Mouse (Mus musculus) lung, postnatal 14 days (tissue): ENCODE measurements at regions not wholly inside any gene's neighbourhood (a gene's known extent, or its start where the extent isn't known, plus 50 kb on each side); places are given as distances from the start of the nearest gene placed in this dataset.
"Not testable (repeated sequence)": the region's sequence is repeated elsewhere in the genome, so short reads cannot be mapped to it uniquely, and the experiment has no call there.

Experiments used
- DNase-seq: peaks from one replicate; pipeline ENCODE4 v3.0.0; 2021

GRCm38 (mm10) chr6:84310635-84311241 is 283.0 kb downstream of the Cyp26b1 start:
- peak; percentile 60 for DNase-seq

DNA sequence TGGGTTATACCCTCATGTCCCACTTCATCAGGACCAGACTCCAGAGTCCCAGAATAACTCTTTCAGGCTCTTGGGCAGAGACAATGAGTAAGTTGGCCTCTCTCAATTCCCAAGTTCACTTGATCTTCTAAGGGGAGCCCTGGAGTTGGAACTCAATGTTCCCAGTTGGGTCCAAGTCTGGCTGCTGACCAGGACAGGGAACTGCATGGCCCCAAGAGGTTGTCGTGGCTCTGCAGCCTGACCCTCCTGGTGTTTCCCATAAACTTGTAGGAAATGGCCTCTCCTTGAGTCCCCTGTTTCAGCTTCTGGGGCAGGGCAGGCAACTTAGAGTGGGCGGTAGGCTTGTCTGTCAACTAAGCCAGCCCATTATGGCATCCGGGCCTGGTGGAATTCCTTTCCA is 286.2 kb downstream of the Cyp26b1 start:
- no peak for DNase-seq

GRCm38 (mm10) chr6:84306585-84306984 is 287.1 kb downstream of the Cyp26b1 start:
- DNase-seq = no peak

- no peak for DNase-seq
Measured at GRCm38 (mm10) chr6:84305093-84305492, 288.6 kb downstream of the Cyp26b1 start.

GRCm38 (mm10) chr6:84302916-84303315 is 290.8 kb downstream of the Cyp26b1 start:
- DNase-seq = not testable (repeated sequence)

GRCm38 (mm10) chr6:84299936-84300335 is 291.5 kb downstream of the Dysf start:
- DNase-seq = no peak

DNA sequence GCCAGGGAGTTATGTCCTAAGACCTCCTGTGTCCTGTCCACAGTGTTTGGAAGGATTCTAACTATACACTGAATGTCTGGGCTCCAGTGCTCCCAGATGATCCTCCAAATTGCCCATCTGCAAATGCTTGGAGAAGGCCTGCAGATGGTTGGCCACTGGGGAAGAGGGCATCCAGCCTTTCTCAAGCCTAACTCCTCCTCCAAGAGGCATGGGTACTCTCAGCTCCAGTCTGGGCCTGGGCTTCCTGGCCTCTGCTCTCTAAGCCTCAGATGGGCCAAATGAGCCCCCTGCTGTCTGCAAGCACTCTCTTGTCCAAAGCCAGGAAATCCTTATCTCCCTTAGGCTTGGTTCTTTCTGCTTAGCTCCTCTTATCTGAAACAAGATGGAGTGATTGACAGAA is 290.8 kb downstream of the Dysf start:
- no peak for DNase-seq

DNA sequence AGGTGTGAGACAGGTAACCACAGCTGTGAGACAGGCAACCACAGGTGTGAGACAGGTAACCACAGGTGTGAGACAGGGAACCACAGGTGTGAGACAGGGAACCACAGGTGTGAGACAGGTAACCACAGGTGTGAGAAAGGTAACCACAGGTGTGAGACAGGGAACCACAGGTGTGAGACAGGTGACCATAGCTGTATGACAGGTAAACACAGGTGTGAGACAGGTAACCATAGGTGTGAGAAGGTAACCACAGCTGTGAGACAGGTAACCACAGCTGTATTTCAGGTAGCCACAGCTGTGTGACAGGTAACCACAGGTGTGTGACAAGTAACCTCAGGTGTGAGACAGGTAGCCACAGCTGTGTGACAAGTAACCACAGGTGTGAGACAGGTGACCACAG is 265.5 kb downstream of the Dysf start:
- DNase-seq = not testable (repeated sequence)

DNA sequence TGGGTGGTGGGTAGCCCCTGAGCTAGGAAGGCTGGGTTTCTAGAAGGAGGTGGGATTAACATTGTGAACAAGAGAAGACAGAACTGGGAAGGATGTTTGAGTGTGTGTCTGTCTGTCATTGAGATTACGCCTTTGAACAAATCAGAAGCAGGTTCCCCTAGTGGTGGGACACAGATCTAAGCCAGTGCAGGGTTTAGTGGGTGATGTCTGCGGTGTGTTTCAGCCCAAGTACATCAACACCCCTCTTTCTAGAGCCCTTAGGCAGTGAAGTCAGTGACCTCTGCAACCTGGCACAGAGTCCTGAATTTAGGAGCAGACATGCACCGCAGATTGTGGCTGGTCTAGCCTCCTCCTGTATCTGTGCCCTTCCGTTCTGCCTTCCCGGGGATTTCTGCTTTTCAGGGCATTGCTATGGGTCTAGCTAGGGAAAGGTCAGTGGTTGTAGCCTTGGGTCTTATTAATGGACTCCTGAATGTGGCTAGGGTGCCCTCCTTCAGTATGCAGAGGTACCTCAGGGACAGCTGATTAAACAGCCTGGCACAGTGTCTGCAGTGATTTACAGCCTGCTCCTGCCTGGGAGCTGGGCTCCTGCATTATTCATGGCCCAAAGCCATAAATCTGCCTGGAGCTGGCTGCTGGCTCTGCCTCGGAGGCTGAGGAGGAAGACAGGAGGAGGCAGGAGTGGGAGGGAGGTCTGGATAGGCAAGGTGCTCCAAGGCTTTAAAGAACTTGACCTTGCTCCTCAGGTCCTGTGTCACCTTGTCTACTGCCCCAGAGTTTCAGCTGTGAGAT is 264.3 kb downstream of the Dysf start:
- no peak for DNase-seq

DNA sequence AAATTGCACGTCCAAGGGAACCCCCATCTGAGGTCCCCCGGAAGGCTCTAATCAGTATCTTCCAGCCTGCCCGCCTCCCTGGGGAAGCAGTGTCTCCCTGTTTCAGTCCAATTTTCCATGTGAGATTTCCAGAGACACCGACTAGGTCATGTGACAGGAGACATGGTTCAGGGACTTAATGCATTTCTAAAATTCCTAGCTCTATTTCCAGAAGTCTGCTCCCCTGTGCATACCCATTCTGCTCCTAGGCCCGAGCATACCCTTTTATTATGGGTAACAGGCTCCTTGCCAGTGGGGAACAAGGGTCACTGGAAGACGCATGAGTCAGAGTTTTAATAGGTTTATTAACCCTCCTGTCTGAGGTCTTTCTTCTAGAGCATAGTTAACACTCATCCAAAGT is 263.6 kb downstream of the Dysf start:
- DNase-seq = no peak

DNA sequence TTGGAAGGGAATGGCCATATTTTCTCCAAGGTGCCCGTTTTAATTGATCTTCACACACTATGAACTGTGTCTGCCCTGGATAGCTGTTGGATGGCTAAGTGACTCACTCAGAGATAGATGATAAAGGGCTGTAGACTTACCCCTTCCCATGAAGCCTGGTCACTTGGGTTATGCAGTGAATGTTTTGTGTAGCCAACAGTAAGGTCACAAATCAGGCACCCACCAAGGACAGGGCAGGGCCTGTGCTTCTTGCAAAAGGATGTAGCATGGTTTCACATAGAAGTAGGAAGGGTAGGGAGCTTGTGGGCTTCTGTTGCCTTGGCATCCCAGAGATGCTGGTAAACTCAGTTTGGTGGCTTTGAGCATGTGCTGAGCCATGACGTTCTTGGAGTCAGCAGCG is 263.1 kb downstream of the Dysf start:
- no peak for DNase-seq

GRCm38 (mm10) chr6:84270518-84271165 is 262.3 kb downstream of the Dysf start:
- DNase-seq = peak; percentile 47

DNA sequence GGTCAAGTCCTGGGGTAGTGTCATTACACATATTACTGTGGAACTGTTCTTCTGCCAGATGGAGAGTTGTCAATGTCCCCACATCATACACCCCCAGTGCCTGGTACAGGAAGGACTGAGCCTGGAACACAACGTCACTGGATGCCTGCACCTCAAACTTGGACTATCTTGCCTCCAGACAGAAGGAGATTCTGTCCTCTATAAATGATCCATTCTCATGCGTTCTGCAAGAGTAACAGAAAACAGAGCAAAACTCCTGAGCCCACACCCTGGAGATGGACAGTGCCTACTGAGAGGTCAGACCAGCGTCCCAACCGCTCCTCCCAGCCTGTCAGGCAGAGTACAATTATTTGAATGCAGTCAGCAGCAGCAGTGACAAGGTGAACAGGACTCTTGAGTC is 261.1 kb downstream of the Dysf start:
- DNase-seq = no peak

GRCm38 (mm10) chr6:84269023-84269422 is 260.6 kb downstream of the Dysf start:
- DNase-seq = no peak

GRCm38 (mm10) chr6:84268111-84268510 is 259.7 kb downstream of the Dysf start:
- DNase-seq = no peak

- DNase-seq = no peak
Measured at GRCm38 (mm10) chr6:84267526-84267925, 259.1 kb downstream of the Dysf start.

GRCm38 (mm10) chr6:84266736-84267135 is 258.3 kb downstream of the Dysf start:
- peak; percentile 44 for DNase-seq

DNA sequence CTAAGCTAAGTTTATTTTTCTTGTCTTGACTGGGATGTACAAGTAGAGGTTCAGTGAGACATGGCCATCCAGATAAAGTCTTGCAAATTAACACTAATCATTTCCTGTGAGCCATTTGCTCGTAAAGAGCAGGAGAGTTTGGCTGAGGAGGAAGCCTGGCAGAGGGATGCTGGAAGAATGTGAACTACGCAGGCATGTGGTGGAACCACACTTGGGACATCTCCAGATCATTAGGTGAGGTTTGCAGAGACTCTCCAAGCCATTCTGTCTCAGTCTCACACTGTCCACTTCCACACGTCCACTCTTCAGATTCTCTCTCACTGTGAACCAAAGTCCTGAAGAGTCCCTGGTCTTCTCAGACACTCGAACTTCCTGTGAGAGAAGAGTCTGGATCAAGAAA is 256.3 kb downstream of the Dysf start:
- no peak for DNase-seq

- no peak for DNase-seq
Measured at GRCm38 (mm10) chr6:84263686-84264085, 255.3 kb downstream of the Dysf start.

DNA sequence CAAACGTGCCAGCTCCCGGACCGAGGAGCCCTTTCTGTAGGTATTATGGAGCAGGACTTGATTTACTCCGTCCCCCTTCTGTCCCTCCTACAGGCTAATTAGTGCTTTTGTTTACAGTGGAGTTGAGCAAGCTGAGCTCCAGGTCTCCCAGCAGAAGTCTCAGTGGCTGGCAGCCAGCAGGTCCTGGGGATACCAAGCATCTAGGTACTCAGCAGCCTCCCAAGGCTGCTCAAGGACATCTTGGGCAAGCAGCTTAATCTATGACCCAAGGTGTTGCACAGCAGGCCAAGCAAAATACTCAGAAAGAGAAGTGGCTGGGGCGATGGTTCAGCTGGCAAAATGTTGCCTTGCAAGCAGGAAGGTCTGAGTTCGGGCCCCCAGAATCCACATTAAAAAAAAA is 254.4 kb downstream of the Dysf start:
- DNase-seq = peak; percentile 43

- no peak for DNase-seq
Measured at GRCm38 (mm10) chr6:84261483-84261882, 253.1 kb downstream of the Dysf start.
